Mouse (Mus musculus): ENCODE measurements around the gene Sept5.

- TF ChIP-seq POLR2A (IDR thresholded peaks at IDR 0.05; ENCODE audit: control insufficient read depth, extremely low read depth, insufficient read depth, low read length, poor library complexity) (no peak), CTCF (IDR thresholded peaks at IDR 0.05; ENCODE audit: borderline replicate concordance, control insufficient read depth, extremely low read depth, insufficient read depth, low read length, poor library complexity) (no peak)
These were observed 12.5 kb upstream of the Sept5 start for GRCm38 (mm10) chr16:18642291-18642690.

Measured in thymus, adult 2 months (tissue).